Mouse (Mus musculus): Measurements from ENCODE around the gene Ackr3.

DNA sequence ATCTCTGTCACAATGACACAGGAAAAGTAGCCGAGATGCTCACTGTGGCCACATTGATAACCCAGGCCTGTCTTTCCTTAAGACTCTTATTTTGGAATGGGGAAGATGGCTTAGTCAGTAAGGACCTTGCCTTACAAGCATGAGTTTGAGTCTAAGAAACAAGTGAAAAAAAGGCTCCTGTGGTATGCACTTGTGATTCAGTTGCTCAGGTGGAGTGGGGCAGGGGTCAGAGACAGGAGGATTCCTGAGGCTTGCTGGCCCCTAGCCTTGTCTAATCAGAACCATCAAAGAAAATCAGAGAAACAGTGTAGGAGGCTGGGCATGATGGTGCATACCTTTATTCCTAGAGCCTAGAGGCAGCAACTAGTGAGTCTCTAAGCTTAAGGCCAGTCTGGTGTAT, 40.8 kb downstream of the Ackr3 start:
- TF ChIP-seq CTCF (IDR thresholded peaks at IDR 0.05; ENCODE audit: low read depth, low read length) (no peak), TAL1 (conservative IDR thresholded peaks at IDR 0.05; ENCODE audit: low read depth, low read length) (no peak), GATA1 (IDR thresholded peaks at IDR 0.05; ENCODE audit: borderline replicate concordance, low read length) (no peak), POLR2AphosphoS5 (IDR thresholded peaks at IDR 0.05; ENCODE audit: insufficient replicate concordance, low read depth, low read length) (no peak)

Data from G1E (cell line).